Mouse (Mus musculus): ENCODE measurements around the gene Plekha6.

- no peak for TF ChIP-seq POLR2A (IDR thresholded peaks at IDR 0.05; ENCODE audit: low read depth, low read length)
- no peak for TF ChIP-seq CTCF (IDR thresholded peaks at IDR 0.05; ENCODE audit: borderline replicate concordance, insufficient read depth, low read length)
Measured at GRCm38 (mm10) chr1:133204341-133204849, 40.4 kb downstream of the Plekha6 start.

All from embryonic fibroblast, embryonic 13.5 days (primary cell).